Mouse (Mus musculus): ENCODE results near the gene Stt3a. TPM values are rescaled to one million over a fixed set of nuclear protein-coding genes. Genes with fewer than 3 reads are reported as not detected.

The Stt3a gene
- polyA plus RNA-seq, 1 experiment from 2014 or later = 197 TPM

GRCm38 (mm10) chr9:36764378-36764777 lies 3.1 kb downstream of the Stt3a start:
- Histone ChIP-seq H3K27me3 (ENCODE audit: control insufficient read depth, insufficient read depth, low read length) (no peaks in the 10 kb centered on the region), H3K9ac (ENCODE audit: low read length) (no peak overlapping the region), H3K9me3 (ENCODE audit: control insufficient read depth, low read length) (no peaks in the 10 kb centered on the region), H3K4me3 (ENCODE audit: low read depth, low read length) (no peak overlapping the region), H3K4me2 (ENCODE audit: low read depth, severe bottlenecking) (no peak overlapping the region), H3K36me3 (ENCODE audit: control insufficient read depth, insufficient read depth, low read length) (peaks cover 13% of the 10 kb centered on the region), H3K27ac (replicated peaks; ENCODE audit: low read depth, low read length) (no peak overlapping the region), H3K4me1 (ENCODE audit: control insufficient read depth, insufficient read depth, low read length) (peaks cover 5% of the 10 kb centered on the region)
- ATAC-seq (ENCODE audit: insufficient number of reproducible peaks, low FRiP score, low TSS enrichment, low read depth) (no peak), DNase-seq (ENCODE audit: low spot score) (no peak)
- WGBS = 97% methylated on average over 1 of the region's 1 CpGs

GRCm38 (mm10) chr9:36727034-36727755 lies 40.3 kb downstream of the Stt3a start, which contains the start of gene Chek1:
Gene Chek1, minus strand, starts transcription at chr9:36727065.
- Histone ChIP-seq H3K4me2 (ENCODE audit: low read depth, severe bottlenecking) (peak within 1 kb of the TSS; percentile 77), H3K9me3 (ENCODE audit: control insufficient read depth, low read length) (no peaks in the 10 kb centered on the region), H3K9ac (ENCODE audit: low read length) (peak within 1 kb of the TSS; percentile 86), H3K4me1 (ENCODE audit: control insufficient read depth, insufficient read depth, low read length) (peaks cover 6% of the 10 kb centered on the region; the same call in 1 of the 2 replicates), H3K27ac (replicated peaks; ENCODE audit: low read depth, low read length) (peak within 1 kb of the TSS; percentile 97), H3K36me3 (ENCODE audit: control insufficient read depth, insufficient read depth, low read length) (peaks cover 4% of the 10 kb centered on the region; the same call in 1 of the 2 replicates), H3K27me3 (ENCODE audit: control insufficient read depth, insufficient read depth, low read length) (no peaks in the 10 kb centered on the region), H3K4me3 (ENCODE audit: low read depth, low read length) (peak within 1 kb of the TSS; percentile 69)
- WGBS = 9% methylated on average over 12 of the region's 12 CpGs
- DNase-seq (ENCODE audit: low spot score) (no peak), ATAC-seq (ENCODE audit: insufficient number of reproducible peaks, low FRiP score, low TSS enrichment, low read depth) (0 out of 2 replicates have a peak, but pooled peaks have one; percentile 5)

GRCm38 (mm10) chr9:36726131-36727033 lies 41.1 kb downstream of the Stt3a start:
- H3K36me3 ChIP-seq (ENCODE audit: control insufficient read depth, insufficient read depth, low read length) = peaks cover 9% of the 10 kb centered on the region
- WGBS = under 1% methylated on average over 53 of the region's 53 CpGs
- DNase-seq (ENCODE audit: low spot score) = peak; percentile 97
- H3K4me2 ChIP-seq (ENCODE audit: low read depth, severe bottlenecking) = peak overlapping the region; percentile 77
- no peaks in the 10 kb centered on the region for H3K9me3 ChIP-seq (ENCODE audit: control insufficient read depth, low read length)
- H3K27ac ChIP-seq (replicated peaks; ENCODE audit: low read depth, low read length) = peak overlapping the region; percentile 97
- peak overlapping the region; percentile 69 for H3K4me3 ChIP-seq (ENCODE audit: low read depth, low read length)
- H3K27me3 ChIP-seq (ENCODE audit: control insufficient read depth, insufficient read depth, low read length) = no peaks in the 10 kb centered on the region
- peak overlapping the region; percentile 86 for H3K9ac ChIP-seq (ENCODE audit: low read length)
- peak; percentile 93 for ATAC-seq (ENCODE audit: insufficient number of reproducible peaks, low FRiP score, low TSS enrichment, low read depth)
- H3K4me1 ChIP-seq (ENCODE audit: control insufficient read depth, insufficient read depth, low read length) = peaks cover 6% of the 10 kb centered on the region; the same call in 1 of the 2 replicates

GRCm38 (mm10) chr9:36716624-36717023 lies 50.9 kb downstream of the Stt3a start:
- no peak for DNase-seq (ENCODE audit: low spot score)
- no peak overlapping the region for H3K27ac ChIP-seq (replicated peaks; ENCODE audit: low read depth, low read length)
- H3K36me3 ChIP-seq (ENCODE audit: control insufficient read depth, insufficient read depth, low read length) = peaks cover 5% of the 10 kb centered on the region
- WGBS = 84% methylated on average over 3 of the region's 3 CpGs
- no peak overlapping the region for H3K9ac ChIP-seq (ENCODE audit: low read length)
- no peak for ATAC-seq (ENCODE audit: insufficient number of reproducible peaks, low FRiP score, low TSS enrichment, low read depth)
- H3K9me3 ChIP-seq (ENCODE audit: control insufficient read depth, low read length) = no peaks in the 10 kb centered on the region
- no peaks in the 10 kb centered on the region for H3K4me1 ChIP-seq (ENCODE audit: control insufficient read depth, insufficient read depth, low read length)
- H3K4me3 ChIP-seq (ENCODE audit: low read depth, low read length) = no peak overlapping the region
- H3K27me3 ChIP-seq (ENCODE audit: control insufficient read depth, insufficient read depth, low read length) = no peaks in the 10 kb centered on the region
- H3K4me2 ChIP-seq (ENCODE audit: low read depth, severe bottlenecking) = no peak overlapping the region

DNA sequence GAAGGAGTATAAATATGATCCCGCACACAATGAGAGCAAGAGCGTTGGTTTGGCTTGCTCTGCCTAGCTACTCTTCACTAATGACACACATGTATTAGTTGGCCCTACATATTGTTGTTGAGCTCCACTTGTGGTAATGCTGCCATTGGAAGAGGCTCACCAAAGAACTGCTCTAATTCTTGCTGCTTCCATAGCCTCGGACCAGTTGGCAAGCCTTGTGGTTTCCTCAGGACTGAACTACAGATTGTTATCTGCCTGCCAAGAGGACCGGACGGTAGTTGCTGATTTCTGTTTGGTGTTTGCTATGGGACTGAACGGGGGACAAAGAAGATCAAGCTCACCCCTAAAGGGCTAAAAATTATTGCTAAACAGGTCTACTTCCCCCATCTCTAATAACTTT lies 60.2 kb downstream of the Stt3a start:
- Histone ChIP-seq H3K4me1 (ENCODE audit: control insufficient read depth, insufficient read depth, low read length) (no peaks in the 10 kb centered on the region), H3K27ac (replicated peaks; ENCODE audit: low read depth, low read length) (no peak overlapping the region), H3K27me3 (ENCODE audit: control insufficient read depth, insufficient read depth, low read length) (no peaks in the 10 kb centered on the region), H3K9ac (ENCODE audit: low read length) (no peak overlapping the region), H3K36me3 (ENCODE audit: control insufficient read depth, insufficient read depth, low read length) (0 out of 2 replicates have a peak, but pooled peaks cover 3% of the 10 kb centered on the region), H3K4me3 (ENCODE audit: low read depth, low read length) (no peak overlapping the region), H3K9me3 (ENCODE audit: control insufficient read depth, low read length) (no peaks in the 10 kb centered on the region), H3K4me2 (ENCODE audit: low read depth, severe bottlenecking) (no peak overlapping the region)
- DNase-seq (ENCODE audit: low spot score) (no peak), ATAC-seq (ENCODE audit: insufficient number of reproducible peaks, low FRiP score, low TSS enrichment, low read depth) (no peak)
- WGBS = 93% methylated on average over 6 of the region's 6 CpGs

DNA sequence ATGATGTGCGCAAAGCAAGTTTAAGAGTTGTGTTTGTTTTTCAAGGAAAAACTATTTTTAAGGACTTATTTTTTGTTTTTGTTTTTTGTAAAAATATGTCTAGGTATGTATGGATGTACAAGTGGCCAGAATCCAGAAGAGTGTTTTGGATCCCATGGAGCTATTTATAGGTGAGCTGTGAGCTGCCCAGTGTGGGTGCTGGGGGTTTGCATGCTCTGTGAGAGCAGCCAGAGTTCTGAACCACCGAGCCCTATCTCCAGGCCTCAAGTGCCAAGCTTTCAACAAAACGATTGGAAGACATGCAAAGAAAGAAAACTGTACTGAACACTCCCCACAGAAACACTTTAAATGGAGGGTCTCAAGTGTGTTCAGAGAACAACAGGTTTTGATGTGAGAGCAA lies 61.6 kb downstream of the Stt3a start:
- ATAC-seq (ENCODE audit: insufficient number of reproducible peaks, low FRiP score, low TSS enrichment, low read depth) (no peak), DNase-seq (ENCODE audit: low spot score) (no peak)
- no peak overlapping the region for H3K4me3 ChIP-seq (ENCODE audit: low read depth, low read length)
- no peak overlapping the region for H3K4me2 ChIP-seq (ENCODE audit: low read depth, severe bottlenecking)
- H3K36me3 ChIP-seq (ENCODE audit: control insufficient read depth, insufficient read depth, low read length) = 0 out of 2 replicates have a peak, but pooled peaks cover 3% of the 10 kb centered on the region
- H3K27me3 ChIP-seq (ENCODE audit: control insufficient read depth, insufficient read depth, low read length) = no peaks in the 10 kb centered on the region
- WGBS = 88% methylated on average over 3 of the region's 3 CpGs
- no peaks in the 10 kb centered on the region for H3K4me1 ChIP-seq (ENCODE audit: control insufficient read depth, insufficient read depth, low read length)
- no peak overlapping the region for H3K27ac ChIP-seq (replicated peaks; ENCODE audit: low read depth, low read length)
- no peaks in the 10 kb centered on the region for H3K9me3 ChIP-seq (ENCODE audit: control insufficient read depth, low read length)
- H3K9ac ChIP-seq (ENCODE audit: low read length) = no peak overlapping the region

DNA sequence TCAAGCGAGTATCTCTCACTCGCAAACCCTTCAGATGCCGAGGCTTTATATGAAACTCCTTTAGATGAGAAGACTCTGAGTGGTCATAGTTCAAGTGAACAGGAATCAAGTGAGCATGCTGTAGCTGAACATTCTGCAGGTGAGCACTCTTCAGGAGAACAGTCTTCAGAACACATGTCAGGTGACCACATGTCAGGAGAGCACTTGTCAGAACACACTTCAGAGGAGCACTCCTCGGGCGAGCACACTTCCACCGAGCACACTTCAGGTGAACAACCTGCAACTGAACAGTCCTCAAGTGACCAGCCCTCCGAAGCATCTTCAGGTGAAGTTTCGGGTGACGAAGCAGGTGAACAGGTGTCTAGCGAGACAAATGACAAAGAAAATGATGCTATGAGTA lies 73.2 kb downstream of the Stt3a start:
- Histone ChIP-seq H3K9ac (ENCODE audit: low read length) (no peak overlapping the region), H3K27me3 (ENCODE audit: control insufficient read depth, insufficient read depth, low read length) (no peaks in the 10 kb centered on the region), H3K4me2 (ENCODE audit: low read depth, severe bottlenecking) (no peak overlapping the region), H3K4me3 (ENCODE audit: low read depth, low read length) (no peak overlapping the region), H3K27ac (replicated peaks; ENCODE audit: low read depth, low read length) (no peak overlapping the region), H3K36me3 (ENCODE audit: control insufficient read depth, insufficient read depth, low read length) (no peaks in the 10 kb centered on the region), H3K9me3 (ENCODE audit: control insufficient read depth, low read length) (no peaks in the 10 kb centered on the region), H3K4me1 (ENCODE audit: control insufficient read depth, insufficient read depth, low read length) (no peaks in the 10 kb centered on the region)
- DNase-seq (ENCODE audit: low spot score) = no peak
- ATAC-seq (ENCODE audit: insufficient number of reproducible peaks, low FRiP score, low TSS enrichment, low read depth) = no peak
- 92% methylated on average over 10 of the region's 10 CpGs for WGBS

- no peaks in the 10 kb centered on the region for H3K9me3 ChIP-seq (ENCODE audit: control insufficient read depth, low read length)
- no peak within 1 kb of the TSS for H3K4me3 ChIP-seq (ENCODE audit: low read depth, low read length)
- no peaks in the 10 kb centered on the region for H3K4me1 ChIP-seq (ENCODE audit: control insufficient read depth, insufficient read depth, low read length)
- H3K4me2 ChIP-seq (ENCODE audit: low read depth, severe bottlenecking) = no peak within 1 kb of the TSS
- no peak within 1 kb of the TSS for H3K9ac ChIP-seq (ENCODE audit: low read length)
- 65% methylated on average over 1 of the region's 1 CpGs for WGBS
- no peak within 1 kb of the TSS for H3K27ac ChIP-seq (replicated peaks; ENCODE audit: low read depth, low read length)
- DNase-seq (ENCODE audit: low spot score) = no peak
- H3K27me3 ChIP-seq (ENCODE audit: control insufficient read depth, insufficient read depth, low read length) = no peaks in the 10 kb centered on the region
- ATAC-seq (ENCODE audit: insufficient number of reproducible peaks, low FRiP score, low TSS enrichment, low read depth) = no peak
- H3K36me3 ChIP-seq (ENCODE audit: control insufficient read depth, insufficient read depth, low read length) = no peaks in the 10 kb centered on the region
These were observed 74.6 kb downstream of the Stt3a start, which contains the start of gene Acrv1 for GRCm38 (mm10) chr9:36692920-36693319. Gene Acrv1, plus strand, starts transcription at chr9:36693220.
